Mouse (Mus musculus) bone marrow macrophage, adult 2 months (primary cell): ENCODE data around the gene Cep162.

Experiments used
- CTCF ChIP-seq: IDR thresholded peaks from 2 replicates; pipeline ENCODE4 v1.5.1; 2012; ENCODE audit warnings: low read depth, mild to moderate bottlenecking, low read length, moderate library complexity
- POLR2A ChIP-seq: IDR thresholded peaks from 2 replicates; pipeline ENCODE4 v1.6.1; 2012; ENCODE audit warnings: mild to moderate bottlenecking, low read depth, low read length, borderline replicate concordance

GRCm38 (mm10) chr9:87162559-87162958, 92.8 kb downstream of the Cep162 start:
- TF ChIP-seq CTCF (no peak), POLR2A (no peak)
